Mouse (Mus musculus) heart, adult 2 months (tissue): ENCODE results near the gene Ampd3.

Experiments used
- CTCF ChIP-seq: fragments of 200-600 bp; IDR thresholded peaks from 2 replicates; pipeline ENCODE4 v1.8.1; 2022; ENCODE audit warnings: antibody characterized with exemption, mild to moderate bottlenecking, moderate library complexity
- EP300 ChIP-seq: fragments of 200-500 bp; IDR thresholded peaks from 2 replicates; pipeline ENCODE4 v1.6.1; 2011; ENCODE audit warnings: low read depth, low read length, control low read depth; ENCODE audit not compliant: insufficient read depth
- POLR2A ChIP-seq: fragments of 200-500 bp; IDR thresholded peaks from 2 replicates; pipeline ENCODE4 v1.6.1; 2011; ENCODE audit warnings: mild to moderate bottlenecking, low read depth, low read length, control low read depth; ENCODE audit not compliant: insufficient read depth

DNA sequence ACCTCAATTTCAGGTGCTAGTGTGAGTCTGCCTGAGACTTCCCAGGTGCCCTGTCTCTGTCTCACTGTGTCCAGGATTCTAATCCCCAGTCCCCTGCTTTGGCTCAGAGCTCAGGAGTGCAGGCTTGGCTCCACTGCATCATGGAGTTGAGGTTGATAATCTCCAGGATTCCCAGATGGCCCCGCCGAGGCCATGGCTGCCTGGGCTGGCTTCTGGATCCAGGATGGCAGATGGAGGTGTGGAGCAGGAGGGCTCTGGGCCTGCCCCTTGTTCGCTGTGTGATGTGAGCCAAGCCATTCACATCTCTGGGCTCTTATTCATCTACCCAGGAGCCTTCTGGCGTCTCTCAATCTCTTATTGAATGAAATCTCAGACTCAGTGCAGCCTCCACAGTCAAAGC, 45.8 kb upstream of the Ampd3 start:
- TF ChIP-seq POLR2A (no peak), EP300 (no peak), CTCF (no peak)
